Mouse (Mus musculus): ENCODE data around the gene Apobec4.

The Apobec4 gene

GRCm38 (mm10) chr1:152750312-152750965 is at the start of gene Apobec4:
Gene Apobec4, plus strand, starts transcription at chr1:152750551.
- DNase-seq (ENCODE audit: low read depth, low spot score), result peak; percentile 80

GRCm38 (mm10) chr1:152701066-152701465 is 49.3 kb upstream of the Apobec4 start:
- DNase-seq (ENCODE audit: low read depth, low spot score), result no peak

DNA sequence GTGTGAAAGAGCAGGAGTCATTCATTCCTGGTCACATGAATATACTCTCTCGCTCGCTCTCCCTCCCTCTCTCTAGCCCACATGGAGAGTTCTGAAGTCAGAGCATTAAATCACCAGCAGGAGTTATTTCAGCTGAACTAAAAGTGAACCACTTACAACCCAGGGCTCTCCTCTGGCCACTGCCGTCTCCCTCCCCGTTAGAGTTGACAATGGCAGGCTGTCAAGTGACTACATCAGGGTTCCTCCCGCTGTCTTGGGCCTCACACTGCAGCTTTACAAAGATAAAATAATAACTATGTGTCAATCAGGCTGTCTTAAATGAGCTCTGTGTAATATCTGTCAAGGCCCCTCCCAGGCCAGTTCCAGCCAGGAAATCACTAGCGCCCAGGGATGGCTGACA is 47.4 kb upstream of the Apobec4 start:
- no peak for DNase-seq (ENCODE audit: low read depth, low spot score)

DNA sequence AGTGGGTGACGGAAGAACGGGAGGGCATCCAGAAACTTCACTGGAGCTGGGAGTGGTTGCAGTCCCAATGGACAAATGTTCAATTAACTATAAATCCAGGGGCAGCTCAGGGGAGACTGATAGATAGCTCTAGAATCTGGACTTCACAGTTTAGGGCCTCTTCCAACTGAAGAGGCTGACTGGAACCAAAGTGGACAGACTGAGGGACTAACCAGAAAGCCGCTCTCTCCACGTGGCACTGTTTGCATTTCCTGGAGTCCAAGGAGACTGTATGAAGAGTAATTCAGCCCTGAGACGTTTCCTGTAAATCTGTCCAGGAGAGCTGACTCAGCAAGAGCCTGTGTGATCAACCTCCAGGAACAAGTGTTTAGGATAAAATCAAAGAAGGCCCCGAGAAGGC is 46.4 kb upstream of the Apobec4 start:
- DNase-seq (ENCODE audit: low read depth, low spot score), result no peak

DNA sequence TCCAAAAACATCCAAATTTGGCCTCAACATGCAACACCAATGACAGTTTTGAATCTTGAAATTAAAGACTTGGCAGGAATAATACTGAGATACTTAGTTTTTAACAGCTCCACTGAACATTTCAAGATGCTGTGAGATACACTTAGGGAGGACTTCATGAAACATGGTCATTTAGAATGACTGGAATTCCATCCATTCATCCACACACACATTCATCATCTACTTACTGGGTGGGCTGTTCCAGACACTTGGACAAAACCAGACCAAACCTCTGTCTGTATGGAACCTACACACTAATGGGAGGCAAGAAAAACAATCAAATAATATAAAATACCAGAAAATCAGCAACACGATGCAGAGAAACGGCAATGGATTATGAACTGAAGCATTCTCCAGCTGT is 42.8 kb upstream of the Apobec4 start:
- DNase-seq (ENCODE audit: low read depth, low spot score), result no peak

DNA sequence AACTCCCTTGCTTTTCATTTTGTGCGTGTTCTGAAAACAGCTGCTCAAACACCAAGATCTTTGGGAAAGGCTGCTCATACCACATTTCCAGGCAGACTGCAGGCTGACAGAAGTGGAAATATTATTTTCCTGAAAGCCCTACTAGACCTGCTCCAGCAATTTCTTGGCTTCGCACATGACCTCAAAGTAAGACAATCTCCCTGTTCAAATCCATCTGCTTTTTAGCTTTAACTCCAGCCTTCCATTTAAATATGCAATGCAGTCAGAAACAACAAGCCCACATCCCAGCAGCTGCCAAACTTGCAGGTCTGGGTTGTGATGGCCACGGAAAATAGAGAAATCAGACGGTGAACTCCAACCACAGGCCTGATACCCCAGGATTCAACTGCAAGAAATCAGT is 39.3 kb upstream of the Apobec4 start:
- DNase-seq (ENCODE audit: low read depth, low spot score), result no peak

GRCm38 (mm10) chr1:152713924-152714323 is 36.4 kb upstream of the Apobec4 start:
- DNase-seq (ENCODE audit: low read depth, low spot score), result no peak

DNA sequence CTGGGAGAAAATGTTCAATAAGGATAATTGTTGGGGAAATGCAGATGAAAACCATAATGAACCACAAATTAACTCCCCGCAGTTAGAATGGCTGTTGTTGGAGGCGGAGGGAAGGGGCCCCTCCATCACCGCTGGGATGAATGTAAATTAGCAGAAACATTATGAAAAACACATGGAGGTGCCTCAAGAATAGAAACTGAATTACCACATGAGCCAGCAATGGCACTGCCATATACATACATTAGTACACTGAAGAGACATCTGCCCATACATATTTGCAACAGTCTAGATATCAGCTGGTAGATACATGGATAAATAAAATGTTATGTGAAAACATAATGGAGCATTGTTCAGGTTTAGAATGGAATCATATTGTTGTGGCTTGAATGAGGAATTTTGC is 35.9 kb upstream of the Apobec4 start:
- no peak for DNase-seq (ENCODE audit: low read depth, low spot score)

GRCm38 (mm10) chr1:152717329-152717728 is 33.0 kb upstream of the Apobec4 start:
- no peak for DNase-seq (ENCODE audit: low read depth, low spot score)

DNA sequence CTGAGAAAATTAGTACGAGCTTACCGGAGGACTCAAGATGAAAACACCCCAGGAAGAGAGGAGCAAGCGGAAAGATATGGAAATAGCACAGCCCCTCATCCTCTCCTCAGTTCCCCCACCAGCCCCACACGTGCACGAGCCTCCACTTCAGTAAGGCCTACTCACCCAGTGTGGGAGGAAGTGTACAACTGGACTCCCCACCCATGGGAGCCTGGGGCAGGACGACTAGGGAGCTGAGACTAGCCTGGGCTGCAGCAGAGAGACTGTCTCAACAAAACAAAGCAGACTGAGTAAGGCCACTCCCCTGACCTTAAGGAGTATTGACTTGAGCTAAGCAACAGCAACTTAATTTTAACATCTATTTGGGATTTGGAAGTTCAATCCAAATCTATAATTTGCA is 32.2 kb upstream of the Apobec4 start:
- no peak for DNase-seq (ENCODE audit: low read depth, low spot score)

- DNase-seq (ENCODE audit: low read depth, low spot score), result no peak
Observed at GRCm38 (mm10) chr1:152720969-152721368, 29.4 kb upstream of the Apobec4 start.

DNA sequence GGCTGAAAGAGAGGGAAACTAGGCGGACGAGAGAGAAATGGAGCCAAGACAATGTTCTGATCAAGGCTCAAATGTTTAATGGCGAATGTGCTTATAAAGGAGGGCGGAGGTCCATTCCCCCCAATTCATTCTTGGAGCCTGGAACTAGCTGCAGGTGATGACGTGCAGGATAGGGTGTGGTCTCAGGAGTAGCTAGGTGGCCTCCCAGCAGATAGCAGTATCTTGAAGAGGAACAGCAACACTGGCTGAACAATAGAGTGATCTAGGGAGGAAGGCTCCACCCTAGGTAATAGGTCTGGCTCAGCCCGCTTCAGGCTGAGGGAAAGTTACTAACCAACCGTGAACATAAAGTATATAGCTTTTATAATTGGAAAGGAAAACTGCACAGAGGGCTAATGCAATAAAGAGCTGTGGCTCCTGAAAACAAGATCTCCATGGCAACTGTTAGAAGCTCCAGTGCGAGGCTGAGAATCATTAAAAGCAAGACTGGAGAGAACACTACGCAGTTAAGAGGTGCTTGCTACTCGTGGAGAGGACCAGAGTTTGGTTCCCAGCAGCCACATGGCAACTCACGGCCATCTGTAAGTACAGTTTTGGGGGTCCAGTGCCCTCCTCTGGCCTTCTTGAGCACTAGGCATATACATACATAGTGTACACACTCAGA is 28.7 kb upstream of the Apobec4 start:
- DNase-seq (ENCODE audit: low read depth, low spot score), result no peak

GRCm38 (mm10) chr1:152724286-152724685 is 26.1 kb upstream of the Apobec4 start:
- no peak for DNase-seq (ENCODE audit: low read depth, low spot score)

GRCm38 (mm10) chr1:152726095-152726494 is 24.3 kb upstream of the Apobec4 start:
- DNase-seq (ENCODE audit: low read depth, low spot score), result no peak

DNA sequence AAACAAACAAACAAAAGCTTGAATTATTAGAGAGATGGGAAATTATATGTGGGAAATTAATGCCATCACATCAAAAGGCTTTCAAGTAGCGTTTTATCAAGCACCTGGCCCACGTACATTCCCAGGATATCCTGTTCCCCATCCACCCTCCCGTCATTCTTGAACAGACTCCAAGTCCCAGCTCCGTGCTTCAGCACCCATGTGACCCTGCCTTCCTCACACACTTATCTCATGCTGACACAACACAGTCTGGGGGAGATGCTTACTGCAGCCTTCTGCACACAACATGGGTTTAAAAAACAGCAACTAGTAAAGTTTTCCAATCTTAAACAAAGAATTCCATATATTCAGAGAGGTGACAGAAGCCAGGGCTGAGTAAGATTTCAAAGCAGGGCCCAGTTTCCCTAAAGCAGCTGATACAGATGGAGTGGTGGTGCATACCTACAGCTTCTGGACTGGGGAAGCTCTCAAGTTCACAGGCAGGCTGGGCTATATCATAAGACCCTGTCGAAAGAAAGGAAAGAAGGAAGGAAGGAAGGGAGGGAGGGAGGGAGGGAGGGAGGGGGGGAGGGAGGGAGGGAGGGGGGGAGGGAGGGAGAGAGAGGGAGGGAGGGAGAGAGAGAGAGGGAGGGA is 22.6 kb upstream of the Apobec4 start:
- DNase-seq (ENCODE audit: low read depth, low spot score), result no peak

DNA sequence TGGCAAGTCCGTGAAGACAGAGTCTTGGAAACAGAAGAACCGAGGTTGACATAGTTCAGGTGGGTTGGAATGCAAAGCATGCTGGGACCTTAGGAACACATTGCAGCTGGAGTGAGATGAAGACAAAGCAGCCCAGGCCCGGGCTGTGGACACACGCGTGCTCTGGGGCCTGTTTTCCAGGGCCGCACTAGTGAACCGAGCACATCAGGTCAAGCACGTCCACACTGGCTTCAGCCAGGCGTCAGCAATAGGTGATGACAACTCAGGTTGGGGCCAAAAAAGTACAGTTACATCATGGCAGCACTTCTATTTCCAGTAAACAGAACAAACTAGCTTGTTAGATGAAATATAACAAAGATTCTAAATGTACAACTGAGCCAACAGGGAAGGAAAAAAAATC is 11.6 kb upstream of the Apobec4 start:
- DNase-seq (ENCODE audit: low read depth, low spot score), result no peak

DNA sequence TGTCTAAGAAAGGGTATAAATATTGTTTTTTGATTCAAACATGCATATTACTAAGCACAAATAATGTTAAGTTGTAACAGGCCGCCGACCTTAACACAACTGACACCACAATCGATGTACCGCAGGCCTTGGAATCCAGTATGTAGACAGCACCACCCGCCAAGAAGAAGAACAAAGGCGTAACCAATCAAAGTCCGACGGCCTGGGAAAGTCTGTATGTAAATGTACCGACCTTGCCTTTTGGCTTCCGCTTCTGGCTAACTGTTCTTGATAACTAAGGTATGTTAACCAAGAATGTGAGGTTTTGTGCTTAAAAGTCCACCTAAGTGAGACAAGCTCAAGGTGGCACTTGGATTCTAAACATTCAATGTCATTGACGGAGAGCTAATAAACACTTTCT is 11.0 kb upstream of the Apobec4 start:
- no peak for DNase-seq (ENCODE audit: low read depth, low spot score)

- no peak for DNase-seq (ENCODE audit: low read depth, low spot score)
Observed at GRCm38 (mm10) chr1:152743095-152743826, 7.1 kb upstream of the Apobec4 start.

GRCm38 (mm10) chr1:152746426-152746825 is 3.9 kb upstream of the Apobec4 start:
- DNase-seq (ENCODE audit: low read depth, low spot score), result no peak

- no peak for DNase-seq (ENCODE audit: low read depth, low spot score)
Observed at GRCm38 (mm10) chr1:152749276-152749675, 1.1 kb upstream of the Apobec4 start.

DNA sequence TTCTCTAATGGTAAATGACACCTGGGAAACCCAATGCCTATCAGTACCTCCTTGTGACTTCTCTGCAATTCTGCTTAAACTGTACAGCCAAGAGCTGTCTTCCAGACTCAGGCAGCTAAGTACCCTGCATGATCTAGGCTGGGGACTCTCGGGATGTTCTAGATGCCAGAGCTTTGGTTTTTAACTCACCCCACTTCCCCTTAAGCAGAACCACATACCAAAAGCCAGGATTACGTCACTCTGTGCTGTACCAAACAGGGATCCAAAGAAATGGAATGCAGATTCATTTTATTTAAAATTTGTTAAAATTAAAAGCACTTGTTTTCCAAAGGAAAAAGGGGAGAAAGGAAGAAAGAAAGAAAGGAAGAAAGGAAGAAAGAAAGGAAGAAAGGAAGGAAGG is 11.4 kb downstream of the Apobec4 start:
- no peak for DNase-seq (ENCODE audit: low read depth, low spot score)

DNA sequence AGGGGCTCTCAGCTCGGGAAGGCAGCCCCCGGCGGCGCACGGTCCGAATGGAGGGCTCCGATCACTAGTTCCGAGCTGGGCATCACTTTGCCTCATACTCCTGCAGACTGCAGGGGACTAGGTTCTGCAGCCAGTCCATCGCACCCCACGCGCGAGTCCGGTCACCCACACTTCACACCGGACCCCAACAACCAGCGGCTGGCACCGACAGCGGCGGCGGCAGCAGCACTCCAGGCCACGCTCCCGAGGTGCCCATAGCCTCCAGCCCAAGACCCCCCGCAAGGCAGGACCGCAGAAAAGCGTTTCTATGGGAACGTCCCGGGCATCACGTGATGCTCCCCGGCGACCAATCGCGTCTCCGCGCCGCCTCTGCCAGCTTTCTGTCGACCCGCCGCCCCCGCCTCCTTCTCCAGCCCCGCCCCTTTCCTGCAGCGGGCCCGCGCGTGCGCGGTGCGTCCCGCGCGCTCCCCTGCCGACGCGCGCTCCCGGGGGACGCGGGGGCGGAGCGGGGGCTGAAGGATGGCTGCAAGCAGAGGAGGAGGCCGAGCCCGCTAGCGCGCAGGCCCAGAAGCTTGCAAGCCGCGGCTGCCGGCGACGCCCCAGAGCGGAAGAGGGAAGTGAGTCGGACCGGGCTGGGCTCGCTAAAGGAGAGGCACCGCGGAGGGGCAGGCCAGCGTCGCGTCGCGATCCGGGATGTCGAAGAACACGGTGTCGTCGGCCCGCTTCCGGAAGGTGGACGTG is 15.9 kb downstream of the Apobec4 start, which contains the start of the genes Rgl1 and Arpc5:
Rgl1 (minus strand) TSS at position 320 of the 741 bp plus-strand sequence.
Arpc5 (plus strand) TSS at position 511 of the 741 bp plus-strand sequence.
- DNase-seq (ENCODE audit: low read depth, low spot score), result peak; percentile 94

Measured in telencephalon, adult 2 months (tissue).